Mouse (Mus musculus) G1E (cell line): ENCODE results near the gene Scn8a. TPM values are rescaled to one million over a fixed set of nuclear protein-coding genes. Genes with fewer than 3 reads are reported as not detected.

Experiments
- ATAC-seq: 2 replicates; pipeline ENCODE4 v1.8.0; 2016; ENCODE audit warnings: mild to moderate bottlenecking; ENCODE audit not compliant: insufficient number of reproducible peaks, poor library complexity, low FRiP score, severe bottlenecking; ENCODE audit errors: extremely low read depth
- DNase-seq: peaks from one replicate; pipeline ENCODE4 v3.0.0; 2012; ENCODE audit warnings: low spot score
- H3K27me3 ChIP-seq: 2 replicates; pipeline ENCODE4 v1.6.1; 2012; ENCODE audit warnings: mild to moderate bottlenecking, low read length, inconsistent platforms; ENCODE audit not compliant: insufficient read depth
- H3K36me3 ChIP-seq: replicated peaks from 2 replicates; pipeline ENCODE3; 2012; ENCODE audit warnings: mild to moderate bottlenecking, inconsistent platforms
- H3K4me1 ChIP-seq: 2 replicates; pipeline ENCODE4 v1.6.1; 2012; ENCODE audit warnings: low read depth, low read length, inconsistent platforms, mixed read lengths; ENCODE audit not compliant: insufficient read depth
- H3K4me3 ChIP-seq: 2 replicates; pipeline ENCODE4 v1.5.1; 2012; ENCODE audit warnings: low read depth, mild to moderate bottlenecking, inconsistent platforms, low read length, moderate library complexity, mixed read lengths
- H3K9me3 ChIP-seq: replicated peaks from 2 replicates; pipeline ENCODE4 v1.6.1; 2012; ENCODE audit warnings: inconsistent platforms
- CTCF ChIP-seq: IDR thresholded peaks from 2 replicates; pipeline ENCODE4 v1.5.1; 2012; ENCODE audit warnings: low read depth, low read length, inconsistent platforms, mixed read lengths
- GATA1 ChIP-seq: IDR thresholded peaks from 2 replicates; pipeline ENCODE4 v1.6.1; 2012; ENCODE audit warnings: borderline replicate concordance, low read length, inconsistent platforms, mixed read lengths
- GATA2 ChIP-seq: IDR thresholded peaks from 2 replicates; pipeline ENCODE4 v1.6.1; 2012; ENCODE audit warnings: low read depth, low read length, inconsistent platforms, borderline replicate concordance
- POLR2AphosphoS5 ChIP-seq: IDR thresholded peaks from 2 replicates; pipeline ENCODE4 v1.6.1; 2012; ENCODE audit warnings: low read depth, low read length, inconsistent platforms; ENCODE audit not compliant: insufficient replicate concordance
- TAL1 ChIP-seq: conservative IDR thresholded peaks from 2 replicates; pipeline ENCODE4 v1.6.1; 2012; ENCODE audit warnings: low read depth, low read length, inconsistent platforms, mixed read lengths
- polyA plus RNA-seq: library from polyadenylated mRNA; stranded (reverse); fragments of >175 nt; gene quantifications from 2 replicates; pipeline ENCODE4 v1.2.3, GENCODE M21; 2012
- total RNA-seq, 2 experiments: library from RNA; stranded (forward) in 1 of 2; stranded (reverse) in 1 of 2; fragments of 200-1000 nt in 1 of 2; fragments of >200 nt in 1 of 2; fragmentation: Nextera tagmentation in 1 of 2; gene quantifications; 2 replicates each; pipeline ENCODE4 v1.2.3; 2014 to 2017

Scn8a gene
- total and polyA plus RNA-seq, 3 experiments, result 0.27 TPM; not detected in 2

DNA sequence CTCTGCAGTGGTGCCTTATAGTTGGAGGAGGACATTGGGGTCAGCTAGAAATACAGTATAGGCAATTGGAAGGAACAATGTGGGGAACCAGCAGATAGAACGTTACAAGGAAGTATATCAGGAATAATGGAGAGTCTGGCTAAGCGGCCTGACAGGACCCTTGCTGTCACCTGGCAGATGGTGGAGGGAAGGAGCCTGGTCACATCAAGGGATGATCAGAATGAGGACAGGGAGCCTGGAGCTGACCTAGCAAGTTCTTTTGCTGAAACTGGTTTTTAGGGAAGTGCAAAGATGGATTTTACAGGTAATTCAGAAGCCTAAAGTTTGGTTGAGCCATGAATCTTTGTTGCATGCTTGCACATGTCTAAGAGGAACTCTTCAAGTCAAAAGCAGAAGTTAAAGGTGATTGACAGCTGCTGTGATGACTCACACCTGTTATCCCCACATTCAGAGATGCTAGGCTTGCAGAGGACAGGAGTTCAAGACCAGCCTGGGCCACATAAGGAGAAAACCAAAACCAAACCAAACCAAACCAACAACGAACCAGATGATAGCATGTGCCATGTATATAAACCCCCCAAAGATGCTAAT lies 43.1 kb downstream of the Scn8a start:
- Histone ChIP-seq H3K4me3 (no peak overlapping the region), H3K9me3 (peaks cover 84% of the 10 kb centered on the region), H3K36me3 (no peaks in the 10 kb centered on the region), H3K27me3 (no peaks in the 10 kb centered on the region), H3K4me1 (no peaks in the 10 kb centered on the region)
- TF ChIP-seq TAL1 (no peak), POLR2AphosphoS5 (no peak), CTCF (no peak), GATA1 (no peak), GATA2 (no peak)
- no peak for DNase-seq
- ATAC-seq, result no peak

DNA sequence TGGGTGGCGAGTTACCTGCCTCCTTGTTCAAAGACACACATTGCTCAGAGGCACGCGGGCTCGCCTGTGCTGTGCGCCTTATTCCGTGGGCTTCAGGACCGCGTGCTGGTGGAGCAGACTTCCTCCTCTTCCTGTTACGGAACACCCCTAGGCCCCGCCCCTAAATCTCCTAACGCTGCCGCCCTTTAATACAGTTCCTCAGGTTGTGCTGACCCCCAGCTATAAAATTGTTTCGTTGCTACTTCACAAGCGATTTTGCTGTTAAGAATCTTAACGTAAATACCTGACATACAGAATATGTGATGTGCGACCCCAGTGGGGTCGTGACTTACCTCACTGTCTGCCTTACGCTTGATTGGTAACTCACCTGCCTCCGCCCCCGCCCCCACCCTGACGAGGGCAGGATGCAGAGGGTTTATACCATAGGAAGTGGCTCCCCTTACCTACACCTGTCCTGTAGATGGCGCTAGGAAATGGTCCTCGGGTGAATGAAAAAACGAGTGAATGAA lies 45.1 kb downstream of the Scn8a start:
- Histone ChIP-seq H3K27me3 (no peaks in the 10 kb centered on the region), H3K4me1 (no peaks in the 10 kb centered on the region), H3K9me3 (peaks cover 82% of the 10 kb centered on the region), H3K4me3 (no peak overlapping the region), H3K36me3 (no peaks in the 10 kb centered on the region)
- TF ChIP-seq POLR2AphosphoS5 (no peak), CTCF (no peak), TAL1 (no peak), GATA2 (no peak), GATA1 (no peak)
- DNase-seq (no peak), ATAC-seq (no peak)

DNA sequence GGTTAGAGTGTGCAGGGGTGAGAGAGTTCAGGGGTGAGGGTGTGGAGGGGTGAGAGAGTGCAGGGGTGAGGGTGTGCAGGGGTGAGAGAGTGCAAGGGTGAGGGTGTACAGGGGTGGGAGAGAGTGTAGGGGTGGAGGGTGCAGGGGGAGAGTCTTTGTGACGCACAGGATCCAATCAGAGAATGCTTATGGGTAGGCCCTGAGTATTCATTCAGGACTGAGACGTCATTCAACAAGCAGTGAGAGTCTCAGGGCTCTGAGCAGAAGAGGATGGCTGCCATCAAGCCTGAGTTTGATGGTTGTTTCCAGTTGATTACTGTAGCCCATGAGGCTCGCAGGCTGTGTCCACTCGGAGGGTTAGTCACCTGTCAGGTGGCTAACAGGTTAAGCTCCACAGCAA lies 48.4 kb downstream of the Scn8a start:
- Histone ChIP-seq H3K4me1 (no peaks in the 10 kb centered on the region), H3K27me3 (no peaks in the 10 kb centered on the region), H3K36me3 (no peaks in the 10 kb centered on the region), H3K4me3 (no peak overlapping the region; the same call in 1 of the 2 replicates), H3K9me3 (peaks cover 86% of the 10 kb centered on the region)
- ATAC-seq, result no peak
- TF ChIP-seq GATA1 (no peak), TAL1 (no peak), POLR2AphosphoS5 (no peak), GATA2 (no peak), CTCF (no peak)
- DNase-seq, result no peak

GRCm38 (mm10) chr15:100922210-100922609 lies 52.6 kb downstream of the Scn8a start:
- Histone ChIP-seq H3K4me1 (no peaks in the 10 kb centered on the region), H3K4me3 (no peak overlapping the region), H3K27me3 (no peaks in the 10 kb centered on the region), H3K9me3 (peaks cover 79% of the 10 kb centered on the region), H3K36me3 (no peaks in the 10 kb centered on the region)
- no peak for ATAC-seq
- TF ChIP-seq CTCF (no peak), GATA1 (no peak), GATA2 (no peak), TAL1 (no peak)
- DNase-seq, result no peak

DNA sequence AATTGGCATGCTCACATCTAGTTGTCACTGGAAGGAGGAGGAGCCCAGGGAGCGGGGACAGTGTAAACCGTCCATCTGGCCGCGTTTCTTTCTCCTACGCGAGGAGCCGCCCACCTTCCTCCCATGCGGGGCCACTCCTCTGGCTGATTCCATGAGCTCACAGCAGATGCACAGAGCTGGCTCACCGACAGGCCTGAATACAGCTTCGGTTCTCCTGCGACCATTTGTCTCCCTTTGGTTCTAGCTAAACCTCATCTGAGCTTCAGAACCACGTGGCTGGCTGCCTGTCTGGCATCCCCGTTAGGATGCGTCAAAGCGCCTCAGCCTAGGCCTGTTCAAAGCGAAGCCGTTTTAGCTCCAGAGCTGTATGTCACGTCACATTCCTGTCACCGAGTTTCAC lies 53.8 kb downstream of the Scn8a start:
- no peak for DNase-seq
- Histone ChIP-seq H3K4me3 (no peak overlapping the region), H3K36me3 (no peaks in the 10 kb centered on the region), H3K4me1 (no peaks in the 10 kb centered on the region), H3K9me3 (peaks cover 73% of the 10 kb centered on the region), H3K27me3 (no peaks in the 10 kb centered on the region)
- ATAC-seq, result no peak
- no peak for TF ChIP-seq GATA1
- no peak for TF ChIP-seq GATA2
- TF ChIP-seq POLR2AphosphoS5, result no peak
- no peak for TF ChIP-seq CTCF
- TF ChIP-seq TAL1, result no peak

DNA sequence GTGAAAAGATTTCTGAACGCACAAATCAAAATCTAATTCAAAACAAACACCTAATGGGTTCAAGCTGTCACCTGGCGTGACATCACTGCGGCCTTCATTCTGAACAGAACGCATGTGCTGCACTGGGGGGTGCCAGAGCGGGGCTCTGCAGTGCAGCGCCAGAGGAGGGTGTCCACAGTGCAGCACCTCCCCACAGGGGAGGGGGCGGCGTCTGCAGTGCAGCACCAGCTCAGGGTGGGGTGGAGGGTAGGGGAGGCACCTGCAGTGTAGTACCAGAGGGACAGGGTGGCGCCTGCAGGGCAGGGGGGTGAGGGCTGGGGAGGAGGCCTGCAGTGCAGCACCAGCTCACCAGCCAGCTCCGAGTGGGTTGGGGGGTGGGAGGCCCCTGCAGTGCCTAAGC lies 55.3 kb downstream of the Scn8a start:
- no peak for ATAC-seq
- Histone ChIP-seq H3K27me3 (no peaks in the 10 kb centered on the region), H3K36me3 (no peaks in the 10 kb centered on the region), H3K4me3 (no peak overlapping the region), H3K9me3 (peaks cover 75% of the 10 kb centered on the region), H3K4me1 (no peaks in the 10 kb centered on the region)
- TF ChIP-seq TAL1, result no peak
- TF ChIP-seq GATA1, result no peak
- no peak for TF ChIP-seq GATA2
- TF ChIP-seq CTCF, result no peak
- TF ChIP-seq POLR2AphosphoS5, result no peak
- DNase-seq, result no peak

- ATAC-seq, result no peak
- no peaks in the 10 kb centered on the region for H3K36me3 ChIP-seq
- TF ChIP-seq TAL1, result no peak
- no peak for TF ChIP-seq CTCF
- no peak for TF ChIP-seq GATA1
- TF ChIP-seq GATA2, result no peak
- DNase-seq, result no peak
- H3K4me1 ChIP-seq, result no peaks in the 10 kb centered on the region
- no peak overlapping the region for H3K4me3 ChIP-seq
- H3K9me3 ChIP-seq, result peaks cover 70% of the 10 kb centered on the region
- no peaks in the 10 kb centered on the region for H3K27me3 ChIP-seq
Observed at GRCm38 (mm10) chr15:100930477-100930876, 60.8 kb downstream of the Scn8a start.
